Mouse (Mus musculus) adrenal gland, adult 18-20 months (tissue): ENCODE data around the gene Rfc4. TPM values are rescaled to one million over a fixed set of nuclear protein-coding genes. Genes with fewer than 3 reads are reported as not detected.
"Not testable (repeated sequence)": the region's sequence is repeated elsewhere in the genome, so short reads cannot be mapped to it uniquely, and the experiment has no call there.

Experiments used
- DNase-seq, 2 experiments: peaks; one replicate each; pipeline ENCODE4 v3.0.0; 2021 to 2022; ENCODE audit warnings: low spot score in 2 of 2
- microRNA-seq, 2 experiments: library from miRNA; unstranded; fragments of <30 nt; microRNA quantifications; one replicate each; pipeline ENCODE4 v1.2.0; 2021; ENCODE audit warnings: borderline number of aligned reads in 2 of 2
- total RNA-seq, 2 experiments: library from RNA; stranded (reverse); gene quantifications; 1 replicate in 1 of 2; 2 replicates in 1 of 2; pipeline ENCODE4 v1.2.3; 2021

Rfc4 gene
- total RNA-seq, 2 experiments from 2014 or later = 4.3 to 7.7 TPM

- no peak for DNase-seq
These were observed 24.3 kb downstream of the Rfc4 start for GRCm38 (mm10) chr16:23103038-23103745.

DNA sequence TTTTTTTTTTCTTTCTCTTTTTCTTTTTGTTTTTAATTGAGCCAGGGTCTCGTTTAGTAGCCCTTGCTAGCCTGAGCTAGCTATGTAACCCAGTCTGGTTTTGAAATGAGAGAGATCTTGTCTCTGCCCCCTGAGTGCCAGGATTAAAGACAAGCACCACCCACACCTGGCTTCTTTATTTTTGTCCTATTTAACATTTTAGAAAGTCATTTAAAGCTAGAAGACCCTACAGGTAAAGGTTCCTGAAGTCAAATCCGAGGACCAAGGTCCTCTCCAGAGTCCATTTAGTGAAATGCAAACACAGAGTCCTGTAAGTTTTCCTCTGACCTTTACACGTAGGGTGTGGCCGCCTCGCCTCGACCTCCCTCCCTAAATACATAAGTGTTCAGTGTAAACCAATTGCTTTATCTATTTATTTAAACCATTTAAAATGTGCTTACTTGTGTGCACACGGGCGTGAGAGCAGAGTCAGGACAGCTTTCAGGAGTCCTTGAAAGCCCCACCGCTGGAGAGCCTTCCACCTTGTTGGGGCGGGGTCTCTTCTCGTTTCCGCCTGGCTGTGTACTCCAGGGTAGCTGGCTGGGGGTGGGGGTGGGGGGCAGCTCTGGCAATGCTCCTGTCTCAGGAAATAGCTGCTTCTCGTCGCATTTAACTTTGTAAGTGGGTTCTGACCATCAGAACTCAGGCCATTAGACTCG lies 25.0 kb downstream of the Rfc4 start:
- DNase-seq = no peak

- DNase-seq = no peak
These were observed 26.9 kb downstream of the Rfc4 start for GRCm38 (mm10) chr16:23100613-23101012.

- DNase-seq = no peak
These were observed 27.4 kb downstream of the Rfc4 start for GRCm38 (mm10) chr16:23100099-23100575.

DNA sequence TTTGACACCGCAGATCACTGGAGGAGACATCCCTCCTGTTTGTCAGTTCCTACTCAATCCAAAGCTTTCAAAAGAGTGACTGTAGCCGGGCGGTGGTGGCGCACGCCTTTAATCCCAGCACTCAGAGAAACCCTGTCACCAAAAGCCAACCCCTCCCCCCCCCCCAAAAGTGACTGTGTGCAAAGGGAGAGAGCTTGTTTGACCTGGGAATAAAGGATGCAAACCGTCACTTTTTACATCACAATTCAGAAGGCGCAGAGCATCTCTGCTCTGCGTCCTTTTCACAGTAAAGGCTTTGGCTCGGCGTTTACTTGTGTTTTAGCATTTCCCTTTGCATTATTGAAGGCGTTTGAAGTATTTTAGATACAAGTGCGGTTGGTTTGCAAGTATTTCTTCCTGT lies 27.9 kb downstream of the Rfc4 start:
- DNase-seq = no peak

GRCm38 (mm10) chr16:23098105-23098452 lies 29.5 kb downstream of the Rfc4 start:
- not testable (repeated sequence) for DNase-seq

DNA sequence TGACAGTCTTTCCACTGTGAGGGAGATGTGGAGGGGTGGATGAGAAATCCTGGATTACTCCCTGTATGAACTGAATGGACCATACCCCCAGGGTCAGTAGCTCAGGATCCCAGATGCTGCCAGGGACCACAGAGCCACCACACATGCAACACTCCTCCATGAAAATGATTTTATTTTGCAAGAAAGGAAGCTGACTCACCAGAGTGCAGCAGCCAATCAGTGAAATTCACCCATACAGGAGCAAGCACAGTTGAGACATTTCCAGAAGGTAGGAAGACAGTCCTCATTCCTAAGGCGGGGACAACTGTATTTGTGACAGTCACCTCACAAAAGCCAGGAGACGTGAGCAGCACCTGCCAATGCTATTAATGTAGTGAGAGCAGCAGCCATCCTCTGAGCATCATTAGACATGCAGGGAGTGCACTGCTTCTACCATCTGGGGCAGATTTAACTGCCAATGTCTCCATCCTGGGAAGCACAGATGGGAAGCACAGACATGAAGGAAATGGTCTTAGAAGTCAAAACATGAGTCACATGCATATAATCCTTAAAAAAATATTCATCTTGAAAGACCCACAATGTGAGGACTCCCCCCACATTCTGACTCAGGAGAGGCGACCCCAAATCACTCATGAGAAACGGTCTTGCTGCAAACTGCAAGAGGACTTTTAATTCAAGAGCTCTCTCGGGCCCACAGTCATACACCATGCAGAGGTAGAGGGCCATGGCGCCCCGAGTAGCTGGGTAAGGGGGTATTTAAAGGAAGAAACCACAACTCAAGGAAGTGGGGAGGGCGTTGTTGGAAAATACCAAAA lies 30.0 kb downstream of the Rfc4 start:
- DNase-seq = not testable (repeated sequence)

DNA sequence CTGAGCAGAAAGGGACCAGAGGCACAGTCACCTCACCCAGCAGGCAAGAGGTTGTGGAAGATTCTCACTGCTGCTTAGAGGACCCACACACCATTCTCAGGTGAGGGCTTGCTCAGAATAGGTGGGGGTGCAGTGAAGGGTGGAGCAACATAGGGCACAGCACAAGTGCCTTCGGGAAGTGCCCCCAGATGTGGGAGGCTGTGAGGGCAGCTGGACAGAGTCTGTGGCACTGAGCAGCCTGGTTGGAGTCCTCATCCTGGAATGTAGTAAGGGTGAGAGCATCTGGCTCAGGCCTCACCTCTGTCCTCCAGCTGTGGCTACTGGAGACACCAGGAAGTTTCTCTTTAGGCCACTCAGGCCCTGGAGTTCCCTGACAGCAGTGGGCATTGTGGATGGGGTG lies 30.7 kb downstream of the Rfc4 start:
- not testable (repeated sequence) for DNase-seq

DNA sequence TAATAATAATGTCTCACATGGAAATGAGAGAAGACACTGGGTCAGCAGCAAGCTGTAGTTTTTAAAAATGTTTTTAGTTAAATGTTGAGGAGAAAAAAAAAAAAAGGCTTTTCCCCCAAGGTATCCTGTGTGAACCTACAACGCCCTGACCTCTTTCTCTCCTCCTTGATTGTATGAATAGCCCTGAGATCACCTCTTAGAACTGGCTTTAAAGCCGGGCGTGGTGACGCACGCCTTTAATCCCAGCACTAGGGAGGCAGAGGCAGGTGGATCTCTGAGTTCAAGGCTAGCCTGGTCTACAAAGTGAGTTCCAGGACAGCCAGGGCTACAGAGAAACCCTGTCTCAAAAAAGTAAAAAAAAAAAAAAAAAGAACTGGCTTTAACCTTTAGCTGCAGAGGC lies 32.0 kb downstream of the Rfc4 start:
- not testable (repeated sequence) for DNase-seq

- DNase-seq = no peak
These were observed 33.4 kb downstream of the Rfc4 start for GRCm38 (mm10) chr16:23094136-23094535.

- DNase-seq = no peak
These were observed 34.1 kb downstream of the Rfc4 start for GRCm38 (mm10) chr16:23093321-23093953.

DNA sequence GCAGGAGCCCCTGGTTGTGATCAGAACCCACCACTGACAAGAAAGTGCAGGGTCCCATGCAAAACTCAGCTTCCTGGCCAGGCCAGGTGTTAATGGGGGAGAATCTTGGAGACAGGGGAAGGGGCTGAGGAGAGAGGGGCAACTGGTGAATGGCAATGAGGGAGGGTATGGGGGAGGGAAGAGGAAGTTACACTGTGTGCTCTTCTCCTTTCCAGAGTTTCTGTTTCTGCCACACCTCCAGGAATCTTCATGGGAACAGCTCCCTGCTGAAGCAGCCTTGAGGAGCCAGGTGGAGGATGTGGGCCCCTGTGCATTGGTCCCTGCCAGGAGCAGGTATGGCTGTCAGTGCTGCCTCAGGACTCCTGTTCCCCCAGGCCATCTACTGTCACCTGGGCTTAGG lies 36.2 kb downstream of the Rfc4 start:
- not testable (repeated sequence) for DNase-seq

- not testable (repeated sequence) for DNase-seq
These were observed 39.0 kb downstream of the Rfc4 start for GRCm38 (mm10) chr16:23088491-23088890.

DNA sequence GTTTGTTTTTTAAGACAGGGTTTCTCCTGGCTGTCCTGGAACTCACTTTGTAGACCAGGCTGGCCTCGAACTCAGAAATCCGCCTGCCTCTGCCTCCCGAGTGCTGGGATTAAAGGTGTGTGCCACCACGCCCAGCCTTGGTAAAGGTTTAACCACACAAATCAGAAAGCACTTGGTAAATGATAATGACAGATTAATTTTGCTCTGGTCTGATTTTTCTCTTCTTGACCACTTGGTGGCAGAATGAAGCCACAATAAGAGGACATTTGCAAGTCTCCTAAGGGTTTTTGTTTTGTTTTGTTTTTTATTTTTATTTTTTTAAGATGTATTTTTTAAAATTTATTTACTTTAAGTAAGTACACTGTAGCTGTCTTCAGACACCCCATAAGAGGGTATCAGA lies 39.8 kb downstream of the Rfc4 start:
- not testable (repeated sequence) for DNase-seq

DNA sequence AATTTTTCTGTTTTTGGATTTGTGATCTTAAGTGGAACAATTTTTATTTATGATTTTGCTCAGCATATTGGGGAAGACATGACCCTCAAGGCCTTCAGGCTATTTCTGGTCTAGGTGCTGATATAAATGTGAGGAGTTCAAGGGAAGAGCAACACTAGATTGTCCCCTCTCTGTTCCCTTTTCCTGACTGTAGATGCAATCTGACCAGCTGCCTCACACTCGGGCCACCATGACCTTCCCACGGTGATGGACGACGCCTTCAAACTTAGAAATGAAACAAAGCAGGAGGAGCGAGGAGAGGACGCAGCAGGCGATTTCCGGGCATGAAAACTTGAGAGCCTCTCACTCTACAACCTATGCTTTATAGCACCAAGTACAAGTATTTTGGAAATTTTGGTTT lies 40.4 kb downstream of the Rfc4 start:
- DNase-seq = not testable (repeated sequence)

DNA sequence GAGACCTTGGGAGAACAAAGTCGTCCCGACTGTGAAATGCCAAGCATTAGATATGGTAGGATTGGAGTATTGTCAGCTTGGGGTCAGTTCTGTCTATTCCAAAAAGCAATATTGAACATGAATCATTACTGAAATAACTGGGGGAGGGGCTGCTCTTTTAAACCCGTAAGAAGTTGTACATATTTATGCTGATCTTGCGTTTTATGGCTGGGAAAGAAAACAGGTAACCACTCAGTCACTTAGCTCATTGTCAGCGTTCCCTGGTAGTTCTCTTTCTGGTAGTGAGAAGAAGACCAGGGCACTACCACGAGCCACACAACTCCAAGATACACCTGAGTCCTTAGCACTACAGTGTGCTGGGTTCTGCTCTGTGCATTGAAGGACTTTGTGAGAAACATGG lies 50.0 kb downstream of the Rfc4 start:
- DNase-seq = peak in 1 of 2 experiments; percentile 17

Small RNA genes lying within 50 kb of the gene (microRNA-seq; reads per million reads assigned to microRNA genes)
- gene Gm49346 = 13.7 to 29.4 reads per million in 2 experiments

Other genes with a start within 250 kb of the Rfc4 start
- gene Ahsg, start 236.5 kb downstream of the Rfc4 start, total RNA-seq = 1 to 10 TPM; 5.0 to 8.3 TPM
- 10 to 100 TPM in 1 of 2 experiments, 1 to 10 TPM in 1; 1.6 to 78.1 TPM for gene Fetub, start 209.4 kb downstream of the Rfc4 start, total RNA-seq
- gene Hrg, start 176.7 kb downstream of the Rfc4 start, total RNA-seq = 1 to 10 TPM in 1 of 2 experiments, not detected in 1; 1.2 TPM
- 10 to 100 TPM; 11.9 to 31.8 TPM for gene Kng2, start 98.3 kb downstream of the Rfc4 start, total RNA-seq
- gene Kng1, start 69.9 kb downstream of the Rfc4 start, total RNA-seq = 1 to 10 TPM in 1 of 2 experiments, under 1 TPM in 1; 0.60 to 1.1 TPM
- gene Eif4a2, start 20.3 kb downstream of the Rfc4 start, total RNA-seq = 100 to 1,000 TPM; 551 to 581 TPM
- gene Adipoq, start 18.8 kb upstream of the Rfc4 start, total RNA-seq = 100 to 1,000 TPM; 265 to 655 TPM
- gene St6gal1, start 97.0 kb upstream of the Rfc4 start, total RNA-seq = 10 to 100 TPM; 21.8 to 35.6 TPM